Mouse (Mus musculus) kidney, adult 2 months (tissue): ENCODE measurements around the gene Perp.

ENCODE experiments used
- CTCF ChIP-seq: fragments of 200-500 bp; conservative IDR thresholded peaks from 2 replicates; pipeline ENCODE4 v1.5.1; 2011; ENCODE audit warnings: low read depth, mild to moderate bottlenecking, control low read depth, low read length, moderate library complexity, mixed read lengths; ENCODE audit not compliant: insufficient read depth, insufficient read length
- POLR2A ChIP-seq: fragments of 200-500 bp; IDR thresholded peaks from one replicate; pipeline ENCODE4 v1.6.1; 2011; ENCODE audit warnings: low read depth, low read length, control low read depth

DNA sequence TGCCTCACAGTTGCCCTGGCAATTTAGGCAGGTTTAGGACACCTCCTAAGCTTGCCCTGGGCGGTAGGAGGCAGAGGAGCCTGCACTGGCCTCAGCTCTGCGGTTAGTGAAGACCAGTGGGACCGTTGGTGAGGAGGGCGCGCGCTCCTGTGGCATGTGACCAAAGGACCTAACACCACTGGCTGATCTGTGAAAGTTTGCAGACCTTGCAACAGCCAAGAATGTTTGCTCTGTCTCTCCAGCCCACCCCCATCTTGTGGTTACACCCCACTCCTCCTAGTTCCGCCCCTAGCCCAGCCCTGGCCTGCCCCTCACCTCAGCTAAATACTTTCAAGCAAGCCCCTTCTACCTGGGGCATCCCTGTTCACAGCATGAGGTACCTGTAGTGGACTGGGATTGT lies 13.0 kb upstream of the Perp start:
- TF ChIP-seq CTCF (no peak), POLR2A (no peak)
